Mouse (Mus musculus) B cell, adult 2 months (primary cell): ENCODE measurements at regions not wholly inside any gene's neighbourhood (a gene's known extent, or its start where the extent isn't known, plus 50 kb on each side); places are given as distances from the start of the nearest gene placed in this dataset.

Experiments
- DNase-seq, 2 experiments: peaks; one replicate each; pipeline ENCODE4 v3.0.0; 2022

DNA sequence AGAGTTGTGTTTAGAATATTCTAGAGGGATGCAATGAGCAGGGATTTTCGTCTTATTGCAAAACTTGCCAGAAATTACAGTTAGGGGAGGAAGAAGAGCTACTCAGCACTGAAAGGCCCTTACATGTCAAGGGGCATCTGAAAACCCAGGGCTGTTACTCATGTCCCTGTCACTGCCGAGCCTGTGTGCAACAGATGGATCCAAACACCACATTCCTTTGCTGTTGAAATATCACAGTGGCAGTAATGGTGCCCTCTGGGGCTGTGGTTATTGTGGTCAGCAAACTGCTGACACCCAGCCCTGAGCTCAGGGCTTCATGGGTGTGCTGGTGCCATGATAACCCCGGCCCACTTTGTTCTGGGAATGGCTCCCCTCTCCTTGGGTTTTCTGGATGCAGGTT lies 114.3 kb upstream of the Ercc6l2 start:
- no peak for DNase-seq

GRCm38 (mm10) chr13:63701199-63702175 lies 113.6 kb upstream of the Ercc6l2 start:
- DNase-seq, result peak; percentile 62 to 67

DNA sequence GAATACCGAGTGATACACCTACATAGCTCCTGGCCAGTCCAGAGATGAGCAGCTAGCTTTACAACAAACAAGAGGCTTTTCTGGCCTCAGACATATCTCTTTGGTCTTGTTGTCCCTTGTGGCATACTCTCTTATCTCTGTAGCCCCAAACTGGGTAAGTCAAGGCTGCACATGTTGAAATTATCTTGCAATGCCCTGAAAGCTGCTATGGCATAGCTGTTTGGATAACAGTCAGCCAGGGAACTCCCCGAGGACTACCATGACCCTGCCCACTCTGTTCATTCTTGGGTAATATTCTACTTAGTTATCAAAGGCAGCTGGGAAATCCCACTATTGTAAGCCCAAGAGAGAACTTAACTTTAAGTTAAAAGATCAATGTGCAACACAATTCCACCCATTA lies 106.5 kb upstream of the Ercc6l2 start:
- no peak for DNase-seq

- peak in 1 of 2 experiments; percentile 20 for DNase-seq
These were observed 101.9 kb upstream of the Ercc6l2 start for GRCm38 (mm10) chr13:63713137-63713536.

DNA sequence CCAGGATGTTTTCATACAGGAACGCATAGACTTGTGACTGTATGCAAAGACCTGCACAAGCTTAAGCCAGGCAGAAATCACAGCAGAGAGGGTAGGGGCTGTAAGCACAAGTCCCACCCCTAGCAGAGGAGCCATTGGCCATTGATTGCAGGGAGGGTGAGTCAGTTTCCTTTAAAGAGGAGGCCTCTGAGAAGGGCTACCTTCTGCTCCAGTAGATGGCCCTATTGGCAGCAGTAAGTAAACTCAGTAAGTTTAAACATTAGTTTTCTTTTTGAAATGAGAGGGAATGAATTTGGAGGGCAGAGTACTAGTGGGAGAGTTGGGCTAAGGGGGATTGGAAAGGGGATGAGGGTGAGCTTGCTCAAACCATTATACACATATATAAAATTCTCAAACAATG lies 98.5 kb upstream of the Ercc6l2 start:
- DNase-seq, result no peak

DNA sequence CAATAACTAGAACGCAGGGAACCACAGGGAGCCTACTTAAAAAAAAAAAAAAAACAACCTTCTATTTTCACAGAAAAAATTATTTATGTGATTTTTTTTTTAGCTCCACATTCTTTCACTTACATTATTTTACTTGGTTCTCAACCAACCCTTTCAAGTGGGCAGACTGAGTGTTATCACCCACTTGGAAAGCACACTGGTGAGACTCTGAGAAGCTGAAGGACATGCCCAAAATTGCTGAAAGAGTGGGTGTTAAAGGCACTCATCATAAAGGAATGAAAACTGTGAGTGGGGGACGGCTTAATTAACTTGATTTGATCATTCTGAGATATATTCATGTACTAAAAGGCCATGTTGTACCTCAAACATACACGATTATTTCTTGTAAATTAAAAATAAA lies 97.8 kb upstream of the Ercc6l2 start:
- DNase-seq, result no peak

DNA sequence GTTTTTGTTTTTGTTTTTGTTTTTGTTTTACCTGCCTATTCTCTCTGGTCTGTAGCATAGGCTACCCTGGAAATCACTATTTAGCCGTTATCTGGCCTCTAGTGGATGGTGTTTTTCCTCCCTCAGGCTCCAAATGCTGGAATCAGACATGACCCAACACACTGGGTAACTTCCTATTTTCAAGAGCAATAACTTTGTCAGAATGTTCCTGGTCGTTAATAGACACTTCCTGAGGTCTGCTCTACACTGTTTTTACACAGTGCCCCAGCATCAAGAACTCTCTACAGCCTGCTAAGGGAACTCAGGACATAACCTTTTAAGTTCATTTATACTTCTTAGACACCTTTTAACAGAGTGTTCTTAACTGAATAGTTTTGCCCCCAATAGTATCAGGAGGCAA lies 96.3 kb upstream of the Ercc6l2 start:
- DNase-seq, result no peak

DNA sequence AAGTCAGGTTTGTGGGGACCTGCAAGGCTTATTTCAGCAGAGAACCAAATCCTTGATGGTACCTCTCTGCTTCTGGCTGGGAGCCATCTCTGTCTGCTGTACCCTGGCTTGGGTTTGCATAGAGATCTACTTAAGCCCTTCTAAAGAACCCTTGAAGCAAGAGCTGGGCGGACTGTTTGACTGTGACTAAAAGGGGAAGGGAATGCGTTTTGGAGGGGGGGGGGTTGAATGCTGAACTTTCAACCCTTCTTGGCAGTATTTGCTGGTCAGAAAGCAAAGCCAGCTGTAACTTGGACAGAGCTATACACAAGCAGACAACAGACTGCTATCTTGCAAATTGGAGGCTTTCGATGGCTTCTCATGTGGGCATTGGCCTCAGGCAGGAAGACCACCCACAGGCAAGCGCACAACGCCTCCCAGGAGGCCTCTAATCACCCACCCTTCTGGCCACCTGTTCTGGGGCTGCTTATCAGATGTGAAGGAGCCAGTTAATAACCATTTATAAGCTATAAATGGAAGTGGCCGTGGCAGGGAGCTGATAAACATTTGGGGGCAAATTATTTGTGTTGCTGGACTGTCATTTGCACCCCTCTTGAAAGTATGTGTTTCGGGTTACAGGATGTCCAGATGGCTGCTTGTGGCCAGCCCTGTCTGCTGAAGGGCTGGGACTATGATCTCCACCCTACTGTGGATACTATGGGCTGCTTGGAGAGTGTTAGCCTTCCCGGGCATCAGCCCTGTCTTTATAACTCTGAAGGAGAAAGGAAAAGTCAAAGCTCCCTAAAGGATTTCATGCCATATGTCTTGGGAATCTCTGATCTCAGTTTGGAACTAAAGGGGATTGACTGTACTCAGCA lies 95.5 kb upstream of the Ercc6l2 start:
- no peak for DNase-seq

- DNase-seq, result no peak
These were observed 94.4 kb upstream of the Ercc6l2 start for GRCm38 (mm10) chr13:63720610-63721009.

GRCm38 (mm10) chr13:63721011-63721625 lies 93.9 kb upstream of the Ercc6l2 start:
- DNase-seq, result no peak

DNA sequence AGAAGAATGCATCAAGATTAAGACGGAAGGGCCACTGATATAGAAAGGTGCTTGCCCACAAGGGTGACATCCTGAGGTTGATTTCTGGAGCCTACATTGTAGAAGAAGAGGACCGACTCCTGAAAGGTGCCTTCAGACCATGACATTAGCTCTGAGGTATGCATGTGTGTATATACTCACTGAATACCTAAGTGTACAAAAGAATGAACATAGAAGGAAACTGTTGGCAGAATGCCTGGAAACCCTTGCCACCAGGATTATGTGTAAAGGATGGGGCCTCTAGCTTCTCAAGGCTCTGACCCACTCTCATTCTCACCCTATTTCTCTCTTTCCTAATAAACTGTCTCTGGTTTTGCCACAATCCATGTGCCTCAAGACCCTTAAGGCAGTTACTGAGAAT lies 90.7 kb upstream of the Ercc6l2 start:
- no peak for DNase-seq

GRCm38 (mm10) chr13:63724843-63725582 lies 90.0 kb upstream of the Ercc6l2 start:
- no peak for DNase-seq

DNA sequence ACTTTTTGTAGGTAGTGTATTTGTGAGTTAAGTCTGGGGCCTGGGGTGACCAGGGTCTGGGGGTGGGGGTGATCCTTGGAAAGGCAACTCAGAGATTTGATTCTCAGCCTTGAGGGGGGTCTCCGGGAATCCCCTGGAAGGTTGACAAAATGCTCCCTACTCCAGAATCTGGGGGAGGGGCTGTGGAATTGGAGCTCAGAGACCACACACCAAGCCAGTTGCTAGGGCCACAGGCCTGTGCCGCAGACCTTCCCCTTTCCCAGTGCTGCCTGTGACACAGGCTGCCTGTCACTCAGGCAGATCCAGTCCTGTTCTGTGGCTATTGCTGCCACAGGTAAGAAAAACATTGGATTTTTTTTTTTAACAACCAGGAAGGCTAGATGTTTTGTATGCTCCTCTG lies 89.0 kb upstream of the Ercc6l2 start:
- DNase-seq, result no peak

- DNase-seq, result no peak
These were observed 88.5 kb upstream of the Ercc6l2 start for GRCm38 (mm10) chr13:63726509-63726908.

- no peak for DNase-seq
These were observed 79.3 kb upstream of the Ercc6l2 start for GRCm38 (mm10) chr13:63735739-63736138.

- no peak for DNase-seq
These were observed 73.2 kb upstream of the Ercc6l2 start for GRCm38 (mm10) chr13:63741879-63742278.

DNA sequence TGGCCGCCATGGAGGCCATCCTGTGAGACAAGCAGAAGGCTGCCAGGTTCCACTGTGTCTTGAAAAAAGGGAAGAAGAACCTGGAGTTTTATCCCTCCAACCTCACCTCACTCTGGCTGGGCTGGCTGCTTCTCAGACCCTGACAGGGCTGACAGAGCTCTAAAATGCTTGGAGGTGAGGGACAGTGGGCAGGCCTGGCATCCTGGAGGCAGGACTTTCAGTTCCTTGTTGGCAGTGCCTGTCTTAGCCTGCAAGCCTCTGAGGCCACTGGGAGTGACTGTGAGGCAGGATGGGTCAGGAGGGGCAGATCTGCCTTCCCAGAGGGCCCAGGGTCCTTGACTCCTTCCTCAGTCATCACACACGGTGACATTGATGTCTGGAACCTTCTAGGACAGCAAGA lies 66.3 kb upstream of the Ercc6l2 start:
- no peak for DNase-seq

DNA sequence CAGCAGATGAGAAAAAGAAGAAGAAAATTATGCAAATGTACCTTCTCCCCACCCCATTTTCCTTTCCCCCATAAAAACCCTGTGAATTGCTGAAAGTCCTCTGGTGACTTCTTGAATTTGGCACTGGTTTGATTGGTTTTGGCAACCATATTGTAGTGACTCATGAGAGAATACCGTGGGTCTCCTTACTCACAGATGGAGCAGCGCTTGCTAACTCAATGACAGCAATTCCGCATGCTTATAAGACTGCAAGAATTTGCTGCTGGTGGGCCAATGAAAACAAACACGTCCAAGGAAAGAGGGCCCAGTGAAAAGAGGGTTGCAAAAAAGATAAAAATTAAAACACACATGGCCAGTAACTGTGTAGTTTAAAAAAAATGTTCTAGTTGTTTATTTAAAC lies 65.0 kb upstream of the Ercc6l2 start:
- DNase-seq, result no peak

DNA sequence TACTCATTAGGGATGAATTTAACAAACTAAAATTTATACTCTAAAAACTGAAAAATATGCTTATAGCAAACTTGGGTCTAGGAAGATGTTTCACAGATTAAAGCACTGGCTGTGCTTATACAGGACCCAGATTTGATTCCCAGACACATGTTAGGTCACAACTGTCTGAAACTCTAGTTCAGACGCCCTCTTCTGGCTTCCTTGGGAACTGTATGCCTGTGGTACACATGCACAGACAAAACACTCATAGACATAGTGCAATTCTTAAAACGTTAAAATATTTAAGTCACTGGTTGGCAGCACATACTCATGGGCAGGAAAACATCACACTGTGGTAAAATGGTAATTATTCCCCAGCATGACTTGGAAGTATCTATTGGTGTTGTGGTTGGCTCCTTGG lies 63.8 kb upstream of the Ercc6l2 start:
- DNase-seq, result no peak

GRCm38 (mm10) chr13:63757061-63757460 lies 58.0 kb upstream of the Ercc6l2 start:
- no peak for DNase-seq

DNA sequence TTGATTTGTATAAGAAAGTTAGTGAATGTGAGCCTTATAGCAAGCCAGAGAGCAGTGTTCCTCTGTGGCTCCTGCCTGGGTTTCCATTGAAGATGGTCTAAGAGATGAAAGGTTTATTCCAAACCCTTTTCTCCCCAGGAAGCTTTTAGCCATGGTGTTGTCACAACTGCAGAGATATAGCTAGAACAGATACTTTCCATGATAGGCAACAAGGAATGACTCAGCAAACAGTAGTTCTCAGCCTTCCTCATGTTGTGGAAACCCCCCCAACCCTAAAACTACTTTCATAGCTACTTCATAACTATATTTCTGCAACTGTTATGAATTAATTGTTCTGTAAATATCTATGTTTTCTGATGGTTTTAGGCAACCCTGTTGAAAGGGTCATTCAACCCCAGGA lies 53.5 kb upstream of the Ercc6l2 start:
- no peak for DNase-seq
